Mouse (Mus musculus): ENCODE measurements around the gene Ippk. TPM values are rescaled to one million over a fixed set of nuclear protein-coding genes. Genes with fewer than 3 reads are reported as not detected.

The Ippk gene
- polyA plus RNA-seq, 2 experiments, result 4.0 to 7.2 TPM

DNA sequence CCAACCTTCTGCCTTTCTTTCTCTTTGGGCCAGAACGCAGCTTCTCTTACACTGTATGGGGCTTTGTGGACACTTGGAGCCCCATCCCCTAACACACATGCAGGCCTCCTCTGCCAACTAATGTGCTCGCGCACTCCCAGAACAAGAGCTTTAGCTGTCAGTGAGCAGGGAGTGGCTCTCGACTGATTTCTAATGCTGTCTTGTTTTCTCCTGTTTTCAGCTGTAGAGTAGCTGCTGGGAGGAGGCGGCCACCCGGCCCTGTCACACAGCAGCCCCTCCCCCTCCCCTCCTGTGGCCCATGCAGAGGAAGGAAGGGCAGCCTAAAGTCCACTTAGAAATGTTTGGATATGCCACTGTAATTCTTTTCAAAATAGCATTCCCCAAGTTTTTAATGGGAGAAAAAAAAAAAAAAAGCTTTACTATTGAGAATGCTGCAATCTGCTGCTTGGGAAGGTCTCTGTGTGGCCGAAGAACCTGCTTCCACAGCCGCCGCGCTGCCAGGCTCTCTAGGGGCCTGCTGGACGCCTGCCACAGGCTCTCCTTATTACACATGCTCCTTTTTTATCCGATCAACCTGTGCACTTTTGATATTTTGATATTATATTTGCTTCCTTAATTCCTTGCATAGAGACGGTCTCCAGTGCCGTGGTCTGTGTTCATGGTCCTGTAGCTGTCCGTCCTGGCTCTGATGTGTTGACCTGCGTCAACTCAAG is 36.1 kb upstream of the Ippk start:
- no peaks in the 10 kb centered on the region for H3K27me3 ChIP-seq (ENCODE audit: control insufficient read depth, insufficient read depth, low read length)
- no peak overlapping the region for H3K9ac ChIP-seq (replicated peaks)
- H3K4me3 ChIP-seq (ENCODE audit: insufficient read depth in 1 of 2, low read depth in 2 of 2, low read length in 2 of 2), result no peak overlapping the region
- WGBS (ENCODE audit: insufficient replicate concordance), result 76% methylated on average over 16 of the region's 16 CpGs
- no peak overlapping the region for H3K27ac ChIP-seq
- ATAC-seq (ENCODE audit: insufficient read depth) (no peak), DNase-seq (ENCODE audit: low read depth in 3 of 3, low spot score in 3 of 3) (no peak)
- no peak overlapping the region for H3K4me2 ChIP-seq (ENCODE audit: low read depth)
- H3K4me1 ChIP-seq (replicated peaks; ENCODE audit: control insufficient read depth in 2 of 2, insufficient read depth in 2 of 2, low read length in 1 of 2), result no peaks in the 10 kb centered on the region; a peak in 1 of 4 replicates
- no peak for TF ChIP-seq CTCF (IDR thresholded peaks at IDR 0.05; ENCODE audit: low read depth)
- TF ChIP-seq EP300 (IDR thresholded peaks at IDR 0.05; ENCODE audit: low read depth), result no peak
- no peaks in the 10 kb centered on the region for H3K9me3 ChIP-seq (ENCODE audit: control insufficient read depth, low read length)
- peaks cover 16% of the 10 kb centered on the region for H3K36me3 ChIP-seq (replicated peaks; ENCODE audit: control insufficient read depth, insufficient read depth, low read depth)

DNA sequence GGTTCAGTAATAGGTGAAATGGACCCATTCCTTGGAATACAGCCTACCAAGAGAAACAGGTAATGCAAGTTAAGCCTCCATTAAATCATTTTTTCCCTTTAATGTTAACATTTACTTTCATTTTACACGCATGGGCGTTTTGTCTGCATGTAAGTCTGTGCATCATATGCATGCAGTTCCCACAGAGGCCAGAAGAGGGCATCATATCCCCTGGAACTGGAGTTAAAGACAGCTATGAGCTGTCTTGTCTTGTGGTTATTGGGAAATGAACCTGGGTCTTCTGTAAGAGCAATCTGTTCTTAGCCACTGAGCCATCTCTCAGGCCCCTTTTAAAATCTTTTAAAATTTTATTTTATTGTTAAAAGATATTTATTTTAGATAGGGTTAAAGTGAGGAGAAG is 29.7 kb upstream of the Ippk start:
- peak in 2 of 3 experiments; percentile 17 for DNase-seq (ENCODE audit: low read depth in 3 of 3, low spot score in 3 of 3)
- 82% methylated on average over 2 of the region's 2 CpGs for WGBS (ENCODE audit: insufficient replicate concordance)

DNA sequence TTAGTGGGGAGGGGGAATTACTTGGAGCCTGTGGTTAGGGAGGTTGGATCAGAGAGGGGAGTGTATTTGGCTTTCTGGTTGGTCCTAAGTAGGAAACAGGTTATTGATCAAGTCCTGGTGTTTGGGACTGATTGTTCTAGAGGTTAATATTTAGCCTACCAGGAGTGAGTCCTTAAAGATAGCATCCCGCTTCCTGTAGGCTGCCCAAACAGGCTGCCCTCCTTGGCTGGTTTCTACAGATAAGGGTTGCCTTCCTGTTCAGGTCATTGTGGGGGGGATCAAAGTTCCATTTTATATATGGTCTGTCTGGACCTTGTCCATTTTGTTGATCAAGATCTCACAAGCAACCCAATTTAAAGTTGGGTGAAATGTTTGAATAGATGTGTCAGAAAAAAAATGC is 27.5 kb upstream of the Ippk start:
- TF ChIP-seq EP300 (IDR thresholded peaks at IDR 0.05; ENCODE audit: low read depth) (no peak), CTCF (IDR thresholded peaks at IDR 0.05; ENCODE audit: low read depth) (no peak)
- Histone ChIP-seq H3K27ac (no peak overlapping the region), H3K9ac (replicated peaks) (no peak overlapping the region), H3K9me3 (ENCODE audit: control insufficient read depth, low read length) (no peaks in the 10 kb centered on the region), H3K27me3 (ENCODE audit: control insufficient read depth, insufficient read depth, low read length) (no peaks in the 10 kb centered on the region), H3K4me2 (ENCODE audit: low read depth) (no peak overlapping the region), H3K36me3 (replicated peaks; ENCODE audit: control insufficient read depth, insufficient read depth, low read depth) (no peaks in the 10 kb centered on the region), H3K4me1 (replicated peaks; ENCODE audit: control insufficient read depth in 2 of 2, insufficient read depth in 2 of 2, low read length in 1 of 2) (peaks cover 6 to 19% of the 10 kb centered on the region in 2 experiments), H3K4me3 (ENCODE audit: insufficient read depth in 1 of 2, low read depth in 2 of 2, low read length in 2 of 2) (no peak overlapping the region)
- WGBS (ENCODE audit: insufficient replicate concordance), result 6% methylated on average over 1 of the region's 1 CpGs
- no peak for ATAC-seq (ENCODE audit: insufficient read depth)
- DNase-seq (ENCODE audit: low read depth in 3 of 3, low spot score in 3 of 3), result no peak

More for the DNA sequence above, 29.7 kb upstream of the Ippk start:
- Histone ChIP-seq H3K4me1 (replicated peaks; ENCODE audit: control insufficient read depth in 2 of 2, insufficient read depth in 2 of 2, low read length in 1 of 2) (peaks cover 6 to 18% of the 10 kb centered on the region in 2 experiments), H3K9ac (replicated peaks) (no peak overlapping the region), H3K4me3 (ENCODE audit: insufficient read depth in 1 of 2, low read depth in 2 of 2, low read length in 2 of 2) (no peak overlapping the region), H3K9me3 (ENCODE audit: control insufficient read depth, low read length) (no peaks in the 10 kb centered on the region), H3K27ac (no peak overlapping the region), H3K4me2 (ENCODE audit: low read depth) (no peak overlapping the region), H3K36me3 (replicated peaks; ENCODE audit: control insufficient read depth, insufficient read depth, low read depth) (no peaks in the 10 kb centered on the region), H3K27me3 (ENCODE audit: control insufficient read depth, insufficient read depth, low read length) (no peaks in the 10 kb centered on the region)
- TF ChIP-seq EP300 (IDR thresholded peaks at IDR 0.05; ENCODE audit: low read depth) (no peak), CTCF (IDR thresholded peaks at IDR 0.05; ENCODE audit: low read depth) (peak; percentile 68)
- ATAC-seq (ENCODE audit: insufficient read depth), result no peak

DNA sequence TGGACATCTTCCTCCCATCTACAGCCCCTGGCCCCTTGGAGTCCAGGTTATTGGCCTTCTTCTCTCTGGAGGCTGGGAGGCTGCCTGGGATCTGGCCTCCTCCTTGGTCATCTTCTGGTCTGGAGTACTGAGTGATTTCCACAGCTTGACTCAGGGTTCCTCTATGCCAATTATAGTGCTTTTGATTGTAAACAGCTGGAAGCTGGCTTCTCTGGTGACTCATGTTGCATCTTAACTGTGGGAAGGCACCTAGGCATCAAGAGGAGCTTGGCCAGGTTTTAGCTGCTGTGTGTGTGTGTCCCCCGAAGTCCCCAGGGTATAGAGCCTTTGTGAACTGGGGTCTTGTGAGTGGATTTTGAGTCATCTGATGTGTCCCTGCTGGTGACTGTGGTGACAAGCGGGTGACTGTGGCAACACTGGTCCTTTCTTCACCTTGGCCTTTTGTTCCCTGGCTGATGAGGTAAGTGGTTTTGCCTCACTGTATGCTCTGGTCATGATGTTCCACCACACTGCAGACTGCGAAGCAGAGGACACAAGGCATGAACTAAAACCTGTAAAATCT is 26.1 kb upstream of the Ippk start:
- no peak overlapping the region for H3K9ac ChIP-seq (replicated peaks)
- TF ChIP-seq EP300 (IDR thresholded peaks at IDR 0.05; ENCODE audit: low read depth) (no peak), CTCF (IDR thresholded peaks at IDR 0.05; ENCODE audit: low read depth) (no peak)
- no peak overlapping the region for H3K4me2 ChIP-seq (ENCODE audit: low read depth)
- no peaks in the 10 kb centered on the region for H3K9me3 ChIP-seq (ENCODE audit: control insufficient read depth, low read length)
- 70% methylated on average over 3 of the region's 3 CpGs for WGBS (ENCODE audit: insufficient replicate concordance)
- no peak for DNase-seq (ENCODE audit: low read depth in 3 of 3, low spot score in 3 of 3)
- no peak for ATAC-seq (ENCODE audit: insufficient read depth)
- no peak overlapping the region for H3K27ac ChIP-seq
- no peak overlapping the region for H3K4me3 ChIP-seq (ENCODE audit: insufficient read depth in 1 of 2, low read depth in 2 of 2, low read length in 2 of 2)
- H3K27me3 ChIP-seq (ENCODE audit: control insufficient read depth, insufficient read depth, low read length), result no peaks in the 10 kb centered on the region
- peaks cover 6 to 19% of the 10 kb centered on the region in 2 experiments for H3K4me1 ChIP-seq (replicated peaks; ENCODE audit: control insufficient read depth in 2 of 2, insufficient read depth in 2 of 2, low read length in 1 of 2)
- H3K36me3 ChIP-seq (replicated peaks; ENCODE audit: control insufficient read depth, insufficient read depth, low read depth), result no peaks in the 10 kb centered on the region

DNA sequence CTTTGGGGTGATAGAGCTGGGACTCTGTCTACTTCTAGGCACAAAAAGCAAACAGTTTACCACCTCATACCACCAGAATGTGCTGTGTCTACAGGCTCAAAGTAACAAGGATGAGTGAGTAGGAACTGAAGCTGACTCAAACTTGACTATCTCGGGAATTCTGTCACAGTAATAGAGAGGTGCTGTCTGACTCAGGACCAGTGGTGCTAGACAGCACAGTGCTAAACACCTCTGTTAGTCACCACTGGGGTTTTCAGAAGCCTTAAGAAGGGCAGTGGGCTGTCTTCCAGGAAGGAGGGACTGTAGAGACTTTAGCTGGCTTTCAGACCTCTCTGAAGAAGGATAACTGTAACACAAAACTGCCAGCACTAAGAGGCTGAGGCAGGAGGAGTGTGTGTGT is 24.3 kb upstream of the Ippk start:
- H3K9me3 ChIP-seq (ENCODE audit: control insufficient read depth, low read length), result no peaks in the 10 kb centered on the region
- H3K9ac ChIP-seq (replicated peaks), result no peak overlapping the region
- 28% methylated on average over 1 of the region's 1 CpGs for WGBS (ENCODE audit: insufficient replicate concordance)
- H3K27ac ChIP-seq, result no peak overlapping the region
- no peaks in the 10 kb centered on the region for H3K36me3 ChIP-seq (replicated peaks; ENCODE audit: control insufficient read depth, insufficient read depth, low read depth)
- peaks cover 6 to 19% of the 10 kb centered on the region in 2 experiments for H3K4me1 ChIP-seq (replicated peaks; ENCODE audit: control insufficient read depth in 2 of 2, insufficient read depth in 2 of 2, low read length in 1 of 2)
- TF ChIP-seq EP300 (IDR thresholded peaks at IDR 0.05; ENCODE audit: low read depth) (no peak), CTCF (IDR thresholded peaks at IDR 0.05; ENCODE audit: low read depth) (no peak)
- ATAC-seq (ENCODE audit: insufficient read depth) (no peak), DNase-seq (ENCODE audit: low read depth in 3 of 3, low spot score in 3 of 3) (no peak)
- H3K4me3 ChIP-seq (ENCODE audit: insufficient read depth in 1 of 2, low read depth in 2 of 2, low read length in 2 of 2), result no peak overlapping the region
- H3K27me3 ChIP-seq (ENCODE audit: control insufficient read depth, insufficient read depth, low read length), result no peaks in the 10 kb centered on the region
- H3K4me2 ChIP-seq (ENCODE audit: low read depth), result no peak overlapping the region
